Mouse (Mus musculus) cortical plate, adult 2 months (tissue): ENCODE measurements around the gene Smurf1. TPM values are rescaled to one million over a fixed set of nuclear protein-coding genes. Genes with fewer than 3 reads are reported as not detected.

Experiments
- H3K27ac ChIP-seq: fragments of 200-500 bp; 2 replicates; pipeline ENCODE4 v1.5.1; 2012; ENCODE audit warnings: low read length, control low read depth, inconsistent platforms; ENCODE audit not compliant: insufficient read depth
- H3K4me1 ChIP-seq: fragments of 200-500 bp; 2 replicates; pipeline ENCODE4 v1.6.1; 2011; ENCODE audit warnings: low read length; ENCODE audit not compliant: control insufficient read depth, insufficient read depth
- H3K4me3 ChIP-seq: fragments of 200-500 bp; 2 replicates; pipeline ENCODE4 v1.5.1; 2011; ENCODE audit warnings: mild to moderate bottlenecking, low read length, control low read depth; ENCODE audit not compliant: insufficient read depth
- CTCF ChIP-seq: fragments of 200-500 bp; IDR thresholded peaks from 2 replicates; pipeline ENCODE4 v1.5.1; 2011; ENCODE audit warnings: mild to moderate bottlenecking, control low read depth, low read length; ENCODE audit not compliant: insufficient read depth; ENCODE audit errors: extremely low read depth
- POLR2A ChIP-seq: fragments of 200-500 bp; IDR thresholded peaks from 2 replicates; pipeline ENCODE4 v1.6.1; 2011; ENCODE audit warnings: mild to moderate bottlenecking, low read length, control low read depth; ENCODE audit not compliant: insufficient read depth; ENCODE audit errors: extremely low read depth
- polyA plus RNA-seq: library from polyadenylated mRNA; depleted of rRNA; stranded (reverse); fragments of >200 nt; gene quantifications from 2 replicates; pipeline ENCODE4 v1.2.3, GENCODE M21; 2012

Gene Smurf1
- polyA plus RNA-seq, 1 experiment: 33.8 TPM

DNA sequence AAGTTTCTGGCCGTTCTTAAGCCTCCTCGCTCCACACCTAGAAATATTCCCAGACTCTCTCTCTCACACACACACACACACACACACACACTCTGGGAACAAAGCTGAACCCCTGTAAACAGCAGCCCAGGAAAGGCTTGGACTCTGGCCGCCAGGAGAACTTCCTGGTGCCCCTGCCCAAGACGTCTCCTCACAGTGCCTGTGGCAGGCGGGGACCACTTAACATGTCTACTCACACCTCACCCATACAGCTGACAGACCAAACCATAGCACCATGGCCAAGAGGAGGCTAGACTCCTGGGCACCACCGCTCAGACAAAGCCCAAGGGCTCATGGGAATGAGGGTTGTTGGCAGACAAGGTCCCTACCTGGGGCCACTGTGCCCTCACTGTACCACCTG lies 22.3 kb downstream of the Smurf1 start:
- Histone ChIP-seq H3K27ac (no peak overlapping the region), H3K4me1 (peaks cover 12% of the 10 kb centered on the region), H3K4me3 (no peak overlapping the region)
- TF ChIP-seq POLR2A: no peak
- TF ChIP-seq CTCF: no peak

DNA sequence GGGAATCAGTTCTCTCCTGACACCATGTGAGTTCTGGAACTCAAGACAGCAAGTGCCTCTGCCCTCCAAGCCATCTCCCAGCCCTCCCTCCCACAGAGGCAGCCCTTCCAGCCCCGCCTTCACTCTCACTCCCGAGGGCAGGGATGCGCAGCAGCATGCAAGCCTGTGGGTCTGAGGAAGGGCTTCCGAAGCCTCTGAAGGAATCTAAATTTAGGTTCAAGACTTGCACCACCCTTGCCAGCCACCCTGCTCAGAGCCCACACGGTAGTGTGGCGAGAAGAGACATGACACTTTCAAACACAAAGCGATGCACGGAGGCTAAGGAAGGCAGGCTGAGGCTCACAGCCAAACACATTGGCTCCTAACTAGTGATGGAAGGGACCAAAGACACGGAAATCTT lies 23.2 kb downstream of the Smurf1 start:
- H3K4me1 ChIP-seq: peaks cover 13% of the 10 kb centered on the region
- no peak overlapping the region for H3K4me3 ChIP-seq
- H3K27ac ChIP-seq: no peak overlapping the region

DNA sequence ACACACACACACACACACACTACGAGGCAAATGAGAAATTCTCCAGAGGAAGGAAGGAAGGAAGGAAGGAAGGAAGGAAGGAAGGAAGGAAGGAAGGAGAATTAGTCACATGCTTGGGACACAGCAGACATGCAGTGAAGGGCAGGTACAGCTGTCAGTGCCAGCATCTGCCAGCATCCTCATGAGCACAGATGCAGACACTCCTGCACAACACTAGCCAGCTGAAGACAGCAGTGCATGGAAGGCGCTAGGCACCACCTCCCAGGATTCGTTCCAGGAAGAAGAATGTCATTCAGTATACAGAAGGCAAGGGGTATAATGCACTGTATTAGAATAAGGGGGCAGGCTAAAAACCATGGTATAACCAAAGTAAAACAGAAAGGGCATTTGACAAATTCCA lies 24.7 kb downstream of the Smurf1 start:
- peak overlapping the region; percentile 32; the same call in 1 of the 2 replicates for H3K27ac ChIP-seq
- H3K4me1 ChIP-seq: peaks cover 18% of the 10 kb centered on the region
- no peak overlapping the region for H3K4me3 ChIP-seq
- TF ChIP-seq CTCF (no peak), POLR2A (no peak)

More for the DNA sequence above, 23.2 kb downstream of the Smurf1 start:
- TF ChIP-seq POLR2A (no peak), CTCF (no peak)

DNA sequence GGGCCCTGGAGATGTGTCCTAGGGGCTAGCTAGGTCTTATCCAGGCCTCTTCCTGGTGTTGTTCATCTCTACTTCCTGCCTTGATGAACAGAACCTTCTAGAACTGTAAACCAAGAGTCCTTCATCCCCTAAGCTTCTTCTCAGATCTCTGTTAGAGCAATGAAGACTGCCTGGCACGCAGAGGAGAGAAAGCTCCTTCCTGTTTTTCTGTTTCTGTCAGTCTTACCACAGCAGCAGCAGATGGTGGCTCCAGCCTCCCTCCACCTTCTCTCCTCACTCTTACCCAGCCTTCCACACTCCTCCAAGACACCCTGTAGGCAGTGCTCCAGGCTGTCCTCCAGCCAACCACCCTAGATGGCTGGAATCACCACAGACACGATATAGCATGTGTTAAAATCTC lies 28.3 kb downstream of the Smurf1 start:
- Histone ChIP-seq H3K27ac (peak overlapping the region; percentile 53; the same call in 1 of the 2 replicates), H3K4me3 (no peak overlapping the region), H3K4me1 (peaks cover 16% of the 10 kb centered on the region)
- TF ChIP-seq POLR2A (no peak), CTCF (no peak)

GRCm38 (mm10) chr5:144933486-144933885 lies 32.2 kb downstream of the Smurf1 start:
- no peak for TF ChIP-seq POLR2A
- TF ChIP-seq CTCF: no peak
- peaks cover 22% of the 10 kb centered on the region for H3K4me1 ChIP-seq
- H3K27ac ChIP-seq: no peak overlapping the region
- no peak overlapping the region for H3K4me3 ChIP-seq

GRCm38 (mm10) chr5:144931841-144932240 lies 33.8 kb downstream of the Smurf1 start:
- no peak for TF ChIP-seq POLR2A
- no peak for TF ChIP-seq CTCF
- Histone ChIP-seq H3K4me3 (no peak overlapping the region), H3K27ac (no peak overlapping the region), H3K4me1 (peaks cover 14% of the 10 kb centered on the region)

GRCm38 (mm10) chr5:144928856-144929713 lies 36.6 kb downstream of the Smurf1 start:
- TF ChIP-seq CTCF (no peak), POLR2A (no peak)
- Histone ChIP-seq H3K27ac (peak overlapping the region; percentile 33; the same call in 1 of the 2 replicates), H3K4me3 (no peak overlapping the region), H3K4me1 (peaks cover 12% of the 10 kb centered on the region)

DNA sequence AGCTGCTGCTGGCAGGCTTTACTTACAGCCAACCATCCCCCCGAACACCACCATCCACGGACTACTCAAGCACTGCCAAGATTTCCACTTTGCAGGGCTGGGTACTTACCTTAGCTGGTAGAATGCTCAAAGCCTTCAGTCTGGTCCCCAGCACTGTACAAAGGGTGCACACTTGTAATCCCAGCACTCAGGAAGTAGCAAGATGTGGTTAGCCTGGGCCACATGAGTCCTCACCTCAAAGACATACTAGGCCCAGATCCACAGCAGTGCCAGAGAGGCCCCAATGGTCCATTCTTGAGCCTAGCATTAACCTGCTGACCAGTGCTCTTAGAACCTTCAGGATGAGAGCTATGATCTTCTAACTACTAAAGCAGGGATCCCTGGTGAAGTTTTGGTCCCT lies 39.4 kb downstream of the Smurf1 start:
- H3K4me1 ChIP-seq: peaks cover 19% of the 10 kb centered on the region
- TF ChIP-seq POLR2A: no peak
- no peak for TF ChIP-seq CTCF
- no peak overlapping the region for H3K27ac ChIP-seq

DNA sequence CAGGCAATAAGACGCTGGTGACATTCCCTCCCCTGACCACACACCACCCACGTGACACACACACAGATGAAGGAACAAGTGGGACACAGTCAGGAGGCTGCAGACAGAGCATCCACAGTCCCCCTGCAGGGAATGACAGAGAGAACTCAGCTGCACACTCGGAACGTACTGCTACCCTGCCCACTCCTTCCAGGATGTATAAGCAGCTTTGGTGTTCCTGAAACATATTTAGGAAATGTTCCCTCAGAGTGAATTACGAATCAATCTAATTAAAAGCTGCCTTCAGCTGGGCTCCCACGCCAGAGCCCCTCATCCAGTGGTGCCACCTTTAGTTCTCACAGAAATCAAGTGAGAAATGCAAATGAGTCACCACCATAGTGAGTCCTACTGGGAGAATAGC lies 42.3 kb downstream of the Smurf1 start:
- H3K27ac ChIP-seq: 0 out of 2 replicates have a peak overlapping the region, but pooled peaks have one; percentile 18
- peaks cover 19% of the 10 kb centered on the region for H3K4me1 ChIP-seq
- TF ChIP-seq CTCF: no peak
- 0 out of 2 replicates have a peak, but pooled peaks have one; percentile 7 for TF ChIP-seq POLR2A
- H3K4me3 ChIP-seq: no peak overlapping the region

More for the DNA sequence above, 39.4 kb downstream of the Smurf1 start:
- no peak overlapping the region for H3K4me3 ChIP-seq

- peaks cover 23% of the 10 kb centered on the region for H3K4me1 ChIP-seq
- no peak overlapping the region for H3K4me3 ChIP-seq
- TF ChIP-seq POLR2A (no peak), CTCF (no peak)
- no peak overlapping the region for H3K27ac ChIP-seq
Measured at GRCm38 (mm10) chr5:144919790-144920189, 45.9 kb downstream of the Smurf1 start.
